Mouse (Mus musculus) small intestine, adult 2 months (tissue): Measurements from ENCODE around the gene Uba3. TPM values are rescaled to one million over a fixed set of nuclear protein-coding genes. Genes with fewer than 3 reads are reported as not detected.
A peak's percentile ranks its signal among the peaks of the same experiment; 100 is the strongest.

Experiments used
- H3K27ac ChIP-seq: fragments of 200-500 bp; 2 replicates; pipeline ENCODE4 v1.5.1; 2012; ENCODE audit warnings: low read depth, low read length, control low read depth, inconsistent platforms; ENCODE audit not compliant: insufficient read depth
- H3K27me3 ChIP-seq: fragments of 200-500 bp; 2 replicates; pipeline ENCODE4 v1.6.1; 2012; ENCODE audit warnings: mild to moderate bottlenecking, moderate library complexity, low read length, inconsistent platforms; ENCODE audit not compliant: control insufficient read depth, insufficient read depth
- H3K36me3 ChIP-seq: fragments of 200-500 bp; 2 replicates; pipeline ENCODE4 v1.6.1; 2012; ENCODE audit warnings: mild to moderate bottlenecking, low read length, control low read depth, inconsistent platforms; ENCODE audit not compliant: control insufficient read depth, insufficient read depth
- H3K4me1 ChIP-seq: fragments of 200-500 bp; 2 replicates; pipeline ENCODE4 v1.6.1; 2012; ENCODE audit warnings: low read length, inconsistent platforms, mixed read lengths; ENCODE audit not compliant: control insufficient read depth, insufficient read depth, insufficient read length
- H3K4me3 ChIP-seq: fragments of 200-500 bp; 2 replicates; pipeline ENCODE4 v1.5.1; 2012; ENCODE audit warnings: low read depth, mild to moderate bottlenecking, control low read depth, inconsistent platforms, low read length, moderate library complexity
- CTCF ChIP-seq: fragments of 200-500 bp; IDR thresholded peaks from 2 replicates; pipeline ENCODE4 v1.5.1; 2012; ENCODE audit warnings: low read depth, mild to moderate bottlenecking, control low read depth, inconsistent platforms, low read length, moderate library complexity, mixed read lengths; ENCODE audit not compliant: insufficient replicate concordance, insufficient read length; ENCODE audit errors: extremely low read depth
- POLR2A ChIP-seq: fragments of 200-500 bp; IDR thresholded peaks from 2 replicates; pipeline ENCODE4 v1.6.1; 2012; ENCODE audit warnings: low read depth, mild to moderate bottlenecking, control low read depth, inconsistent platforms, low read length, moderate library complexity
- WGBS: fragments of 180-500 bp; shearing (Covaris S2); methylation state at CpG from one replicate; pipeline ENCODE4 v1.1.7; 2018; 5-methylcytosine and 5-hydroxymethylcytosine counted together
- polyA plus RNA-seq: library from polyadenylated mRNA; depleted of rRNA; stranded (reverse); fragments of >200 nt; gene quantifications from 2 replicates; pipeline ENCODE4 v1.2.3, GENCODE M21; 2012

Gene Uba3
- polyA plus RNA-seq, 1 experiment, result 4.1 TPM

DNA sequence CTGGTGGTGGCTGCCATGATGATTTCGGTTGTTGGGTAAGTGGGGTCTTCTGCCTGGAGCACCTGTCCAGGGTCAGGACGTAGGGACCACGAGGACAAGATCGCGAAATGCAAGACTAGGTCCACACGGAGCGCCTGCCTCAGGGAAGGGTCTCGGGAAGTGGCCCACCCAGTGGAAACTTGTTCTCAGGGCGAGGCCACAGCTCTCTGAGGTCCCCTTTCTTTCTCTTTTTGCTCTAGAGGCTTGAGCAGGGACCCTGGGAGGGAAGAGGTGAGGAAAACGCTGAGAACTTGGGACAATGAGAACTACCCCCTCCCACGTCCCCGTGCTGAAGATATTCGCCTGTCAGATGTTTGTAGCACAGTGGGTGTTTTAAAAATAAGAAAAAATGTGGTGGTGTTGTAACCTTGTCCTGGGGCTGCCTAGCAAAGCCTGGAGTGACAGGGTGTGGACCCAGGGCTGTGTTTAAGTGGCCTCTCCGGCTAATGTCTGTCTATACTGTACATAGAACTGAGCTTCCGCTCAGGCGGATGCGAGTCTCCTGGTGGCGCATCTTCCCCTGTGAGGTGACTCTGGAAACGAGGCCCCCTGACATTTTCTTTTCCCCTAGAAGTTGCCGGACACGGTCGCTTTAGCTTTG, 5.6 kb upstream of the Uba3 start:
- peak overlapping the region; percentile 74 for H3K27ac ChIP-seq
- TF ChIP-seq CTCF (peak; percentile 17; the same call in 1 of the 2 replicates), POLR2A (0 out of 2 replicates have a peak, but pooled peaks have one; percentile 2)
- H3K4me3 ChIP-seq, result peak overlapping the region; percentile 93
- 1% methylated on average over 22 of the region's 22 CpGs for WGBS
- no peaks in the 10 kb centered on the region for H3K36me3 ChIP-seq
- no peaks in the 10 kb centered on the region for H3K27me3 ChIP-seq
- peaks cover 6% of the 10 kb centered on the region; the same call in 1 of the 2 replicates for H3K4me1 ChIP-seq

DNA sequence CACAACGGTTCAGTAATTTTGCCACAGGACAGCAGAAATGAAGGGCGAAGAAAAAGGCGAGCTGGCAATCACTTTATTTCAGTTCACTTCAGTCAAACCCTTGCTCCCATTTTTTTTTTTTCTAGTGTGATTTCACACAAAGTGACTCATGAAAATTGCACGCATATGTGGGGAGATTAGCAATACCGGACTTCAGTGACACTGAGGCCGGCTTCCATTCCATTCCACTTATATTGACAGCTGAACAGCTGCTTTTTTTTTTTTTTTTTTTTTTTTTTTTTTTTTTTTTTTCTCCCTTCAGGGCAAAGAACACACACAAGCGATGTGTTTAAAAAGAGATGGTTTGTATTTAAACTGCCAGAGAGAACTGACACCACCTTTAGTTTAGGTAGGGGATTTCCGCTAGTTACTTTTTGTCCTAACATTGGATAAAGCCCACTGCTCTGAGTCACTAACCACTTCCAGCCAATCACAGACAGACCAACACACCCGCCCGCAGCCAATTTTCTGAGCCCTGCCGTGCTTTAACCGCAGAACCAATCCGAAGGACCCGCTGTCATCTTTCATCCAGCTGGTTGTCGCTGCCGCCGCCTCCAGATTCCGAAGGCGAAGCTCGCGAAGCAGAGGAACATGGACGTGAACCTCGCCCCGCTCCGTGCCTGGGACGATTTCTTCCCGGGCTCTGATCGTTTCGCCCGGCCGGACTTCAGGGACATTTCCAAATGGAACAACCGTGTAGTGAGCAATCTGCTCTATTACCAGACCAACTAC, 4.9 kb upstream of the Uba3 start, which contains the start of gene Arl6ip5:
Arl6ip5 (plus strand) TSS at position 499 of the 771 bp plus-strand sequence.
- H3K4me1 ChIP-seq, result peaks cover 6% of the 10 kb centered on the region; the same call in 1 of the 2 replicates
- H3K27me3 ChIP-seq, result no peaks in the 10 kb centered on the region
- no peak for TF ChIP-seq CTCF
- peak; percentile 72 for TF ChIP-seq POLR2A
- peak within 1 kb of the TSS; percentile 93 for H3K4me3 ChIP-seq
- no peaks in the 10 kb centered on the region for H3K36me3 ChIP-seq
- peak within 1 kb of the TSS; percentile 74 for H3K27ac ChIP-seq
- 5% methylated on average over 32 of the region's 32 CpGs for WGBS

DNA sequence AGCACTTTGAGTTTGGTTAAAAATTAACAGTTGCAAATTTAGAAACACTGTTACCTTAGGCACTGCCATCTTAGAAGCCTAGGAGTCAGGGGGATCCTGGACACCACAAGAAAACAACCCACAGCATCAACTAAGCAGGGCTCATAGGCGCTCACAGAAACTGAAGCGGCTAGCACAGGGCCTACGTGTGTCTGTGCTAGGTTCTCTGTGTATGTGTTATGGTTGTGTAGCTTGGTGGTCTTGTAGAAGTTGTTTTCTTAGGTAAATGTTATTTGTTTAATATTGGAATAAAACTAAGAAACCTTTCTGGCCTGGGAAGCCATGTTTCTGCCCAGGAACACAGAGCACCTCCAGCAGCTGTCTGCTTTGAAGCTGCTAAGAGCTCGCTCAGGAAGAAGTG, 4.3 kb upstream of the Uba3 start:
- 92% methylated on average over 4 of the region's 4 CpGs for WGBS
- TF ChIP-seq POLR2A (no peak), CTCF (no peak)
- Histone ChIP-seq H3K4me3 (no peak overlapping the region), H3K27ac (peak overlapping the region; percentile 36; the same call in 1 of the 2 replicates), H3K27me3 (no peaks in the 10 kb centered on the region), H3K36me3 (no peaks in the 10 kb centered on the region), H3K4me1 (peaks cover 6% of the 10 kb centered on the region; the same call in 1 of the 2 replicates)

DNA sequence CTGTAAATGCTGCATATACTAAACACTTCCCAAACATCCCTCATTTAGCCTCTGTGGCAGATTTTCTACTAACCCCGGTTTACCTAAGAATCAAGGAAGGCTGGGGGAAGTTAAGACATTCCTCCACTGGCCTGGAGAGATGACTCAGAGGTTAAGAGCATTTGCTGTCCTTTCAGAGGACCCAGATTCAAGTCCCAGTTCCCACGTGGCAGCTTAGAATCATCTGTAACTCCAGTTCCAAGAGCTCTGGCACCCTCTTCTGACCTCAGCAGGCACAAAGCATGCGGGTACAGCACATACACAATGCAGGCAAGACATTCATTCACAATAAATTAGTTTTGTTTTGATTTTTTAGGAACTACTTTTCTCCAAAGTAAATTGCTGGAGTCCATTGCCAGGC, 3.8 kb upstream of the Uba3 start:
- H3K4me1 ChIP-seq, result peaks cover 8% of the 10 kb centered on the region; the same call in 1 of the 2 replicates
- H3K27me3 ChIP-seq, result no peaks in the 10 kb centered on the region
- TF ChIP-seq POLR2A (no peak), CTCF (no peak)
- WGBS, result 69% methylated on average over 3 of the region's 3 CpGs
- no peak overlapping the region for H3K27ac ChIP-seq
- no peaks in the 10 kb centered on the region for H3K36me3 ChIP-seq
- H3K4me3 ChIP-seq, result no peak overlapping the region

DNA sequence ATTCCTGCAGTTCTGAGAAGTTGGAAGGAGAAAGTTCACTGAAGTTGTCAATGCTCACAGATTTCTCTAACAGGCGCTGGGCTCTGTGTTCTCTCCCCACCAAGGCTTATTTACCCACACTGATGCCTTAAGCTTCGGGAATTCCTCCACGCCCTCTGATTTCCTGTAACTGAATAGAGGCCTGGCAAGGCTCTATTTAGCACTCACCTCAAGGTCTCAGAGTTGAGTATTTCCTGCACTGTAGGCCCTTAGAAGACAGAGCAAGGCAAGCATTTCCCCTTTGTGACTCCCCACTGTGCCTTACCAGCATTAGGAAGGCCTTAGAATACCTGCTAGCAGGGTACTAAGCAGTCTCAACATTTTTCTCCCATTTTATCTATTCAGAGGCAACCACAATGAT, 3.0 kb upstream of the Uba3 start:
- no peaks in the 10 kb centered on the region for H3K36me3 ChIP-seq
- TF ChIP-seq CTCF, result no peak
- H3K27me3 ChIP-seq, result no peaks in the 10 kb centered on the region
- WGBS, result 45% methylated on average over 3 of the region's 3 CpGs
- no peak overlapping the region for H3K27ac ChIP-seq
- no peak overlapping the region for H3K4me3 ChIP-seq
- H3K4me1 ChIP-seq, result peaks cover 8% of the 10 kb centered on the region; the same call in 1 of the 2 replicates

DNA sequence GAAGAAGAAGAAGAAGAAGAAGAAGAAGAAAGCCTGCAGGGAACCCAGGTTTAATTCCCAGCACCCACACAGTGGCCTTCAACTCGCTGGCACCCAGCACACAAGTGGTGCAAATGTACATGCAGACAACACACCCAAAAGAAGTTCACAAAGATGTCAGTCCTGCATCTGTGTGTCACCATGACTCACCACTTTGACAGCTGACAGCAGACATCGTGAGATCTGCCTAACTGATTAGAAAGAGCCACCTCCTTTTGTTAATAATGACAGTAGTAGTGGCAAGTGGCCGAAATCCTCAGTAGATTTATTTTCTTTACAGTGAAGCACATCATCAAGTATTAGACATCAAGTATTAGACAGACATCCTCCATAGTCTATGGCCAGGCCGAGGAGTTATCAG, 1.6 kb upstream of the Uba3 start:
- H3K27ac ChIP-seq, result no peak overlapping the region
- 74% methylated on average over 4 of the region's 4 CpGs for WGBS
- TF ChIP-seq CTCF (no peak), POLR2A (no peak)

DNA sequence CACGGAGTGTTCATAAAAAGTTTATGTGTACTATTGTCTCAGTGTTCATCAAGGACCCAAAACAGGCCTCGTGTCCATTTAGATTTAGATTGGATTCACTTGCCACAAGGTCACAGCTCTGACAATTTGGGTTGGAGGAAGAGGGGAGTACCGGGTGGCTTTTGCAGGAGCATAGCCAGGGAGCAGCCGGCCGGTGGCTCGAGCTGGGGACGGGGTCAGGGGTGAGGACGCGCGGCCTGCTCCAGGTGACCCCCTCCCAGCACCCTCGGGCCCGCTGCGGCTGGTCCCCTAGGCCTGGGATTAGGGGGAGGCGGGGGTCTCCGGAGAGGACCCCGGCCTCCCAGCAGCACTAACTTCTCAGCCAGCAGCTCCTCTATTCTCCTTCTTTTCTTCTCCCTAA, 495 bp downstream of the Uba3 start:
- WGBS, result under 1% methylated on average over 16 of the region's 16 CpGs
- peak overlapping the region; percentile 70 for H3K27ac ChIP-seq
- H3K4me1 ChIP-seq, result peaks cover 2% of the 10 kb centered on the region; the same call in 1 of the 2 replicates
- H3K36me3 ChIP-seq, result peaks cover 4% of the 10 kb centered on the region
- no peak for TF ChIP-seq CTCF
- no peak for TF ChIP-seq POLR2A
- no peaks in the 10 kb centered on the region for H3K27me3 ChIP-seq
- H3K4me3 ChIP-seq, result peak overlapping the region; percentile 99

More for the DNA sequence above, 1.6 kb upstream of the Uba3 start:
- Histone ChIP-seq H3K36me3 (no peaks in the 10 kb centered on the region), H3K4me3 (no peak overlapping the region), H3K4me1 (peaks cover 5% of the 10 kb centered on the region; the same call in 1 of the 2 replicates), H3K27me3 (no peaks in the 10 kb centered on the region)
